Mouse (Mus musculus) mouse embryonic stem cell (cell line): Measurements from ENCODE around the gene Gm3468.
"Not testable (repeated sequence)": the region's sequence is repeated elsewhere in the genome, so short reads cannot be mapped to it uniquely, and the experiment has no call there.

Experiments used
- in situ Hi-C, 2 experiments: fragments of 300-500 bp; cut with MboI; formaldehyde crosslinking; loops; 1 replicate in 1 of 2; 3 replicates in 1 of 2; pipeline ENCODE4 v1.14.3; 2019 to 2020; ENCODE audit warnings: low sequenced_read_pairs in 2 of 2, low pct_unique_long_range_greater_than_20kb in 1 of 2, mixed read lengths in 1 of 2; ENCODE audit not compliant: unreplicated experiment in 1 of 2

Gm3468 gene

GRCm38 (mm10) chr14:6108272-6108925, at the start of gene Gm3468:
Gm3468 (minus strand) TSS chr14:6108665.
- in situ Hi-C loops: not testable (repeated sequence)

GRCm38 (mm10) chr14:6125707-6126106, 17.2 kb upstream of the Gm3468 start, which contains the start of gene Gm3476:
Gm3476 (minus strand) TSS chr14:6125807.
- in situ Hi-C loops: not testable (repeated sequence)

GRCm38 (mm10) chr14:6107500-6107899, 965 bp downstream of the Gm3468 start:
- in situ Hi-C loops: not testable (repeated sequence)

GRCm38 (mm10) chr14:6093842-6094241, 14.6 kb downstream of the Gm3468 start, which contains the start of gene Gm8206:
Gm8206 (minus strand) TSS chr14:6093942.
- in situ Hi-C loops: not testable (repeated sequence)

GRCm38 (mm10) chr14:6058167-6058566, 50.3 kb downstream of the Gm3468 start, which contains the start of gene Gm6337:
Gm6337 (minus strand) TSS chr14:6058267.
- in situ Hi-C loops: not testable (repeated sequence)
